Mouse (Mus musculus) urinary bladder, postnatal 10 days (tissue): ENCODE results near the gene Slc4a1.
A peak's percentile ranks its signal among the peaks of the same experiment; 100 is the strongest.
"Not testable (repeated sequence)": the region's sequence is repeated elsewhere in the genome, so short reads cannot be mapped to it uniquely, and the experiment has no call there.

Experiments used
- DNase-seq: peaks from one replicate; pipeline ENCODE4 v3.0.0; 2022; ENCODE audit warnings: low spot score

The Slc4a1 gene

DNA sequence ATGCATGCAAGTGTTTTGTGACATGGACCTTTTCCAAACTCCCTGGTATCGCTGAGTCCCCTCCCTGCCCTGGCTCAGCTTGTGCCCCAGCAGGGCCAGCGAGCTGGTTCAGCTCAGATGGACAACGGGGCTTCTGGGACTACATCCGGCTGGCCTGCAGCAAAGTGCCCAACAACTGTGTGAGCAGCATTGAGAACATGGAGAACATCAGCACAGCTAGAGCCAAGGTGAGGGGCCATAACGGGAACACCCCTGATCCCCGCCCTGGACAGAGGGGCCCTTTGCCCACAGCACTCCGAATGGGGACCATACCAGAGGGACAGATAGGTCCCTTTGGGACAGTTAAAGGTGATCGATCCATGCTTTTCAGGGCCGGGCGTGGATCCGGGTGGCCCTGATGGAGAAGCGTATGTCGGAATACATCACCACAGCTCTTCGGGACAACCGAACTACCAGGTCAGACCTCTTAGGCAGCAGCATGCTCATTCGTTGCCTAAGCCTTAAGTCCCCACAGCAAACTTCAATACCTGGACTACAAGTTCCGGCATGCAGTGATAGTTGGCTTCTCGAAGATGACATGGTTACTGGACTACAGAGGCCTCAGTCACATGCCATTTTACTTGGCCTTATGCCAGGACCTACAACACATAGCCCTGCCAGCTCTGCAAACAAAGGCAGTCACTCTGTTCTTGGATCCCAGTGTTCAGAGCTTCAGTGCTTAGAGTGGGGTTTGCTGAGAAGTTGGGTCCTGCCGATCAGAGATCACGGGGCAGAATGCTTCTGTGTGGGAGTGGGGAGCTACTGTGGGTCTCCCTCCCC, 32.2 kb upstream of the Slc4a1 start:
- DNase-seq = no peak

DNA sequence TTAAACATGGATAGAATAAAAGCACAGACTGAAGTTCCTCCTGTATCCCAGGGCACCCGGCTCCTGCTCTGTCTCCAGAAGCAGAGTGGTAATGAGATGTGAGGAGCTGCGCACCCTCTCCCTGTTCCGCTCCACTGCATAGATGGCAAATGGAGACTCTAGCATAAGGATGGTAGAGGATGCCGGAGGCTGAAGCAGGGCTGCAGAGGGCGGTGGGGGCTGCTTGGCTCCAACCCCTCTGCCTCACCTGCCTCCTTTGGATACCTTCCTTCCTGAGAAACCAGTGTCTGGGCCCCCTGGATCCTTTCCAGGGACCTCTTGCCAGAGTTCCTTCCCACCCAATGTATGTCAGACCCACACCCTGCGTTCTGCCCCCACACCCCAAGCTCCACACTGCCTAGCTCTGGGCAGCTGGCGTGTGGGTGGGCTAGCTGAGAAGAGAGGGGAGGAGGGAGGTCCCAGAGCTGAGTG, 30.7 kb upstream of the Slc4a1 start:
- DNase-seq = no peak

- no peak for DNase-seq
These were observed 30.3 kb upstream of the Slc4a1 start for GRCm38 (mm10) chr11:102396263-102396662.

DNA sequence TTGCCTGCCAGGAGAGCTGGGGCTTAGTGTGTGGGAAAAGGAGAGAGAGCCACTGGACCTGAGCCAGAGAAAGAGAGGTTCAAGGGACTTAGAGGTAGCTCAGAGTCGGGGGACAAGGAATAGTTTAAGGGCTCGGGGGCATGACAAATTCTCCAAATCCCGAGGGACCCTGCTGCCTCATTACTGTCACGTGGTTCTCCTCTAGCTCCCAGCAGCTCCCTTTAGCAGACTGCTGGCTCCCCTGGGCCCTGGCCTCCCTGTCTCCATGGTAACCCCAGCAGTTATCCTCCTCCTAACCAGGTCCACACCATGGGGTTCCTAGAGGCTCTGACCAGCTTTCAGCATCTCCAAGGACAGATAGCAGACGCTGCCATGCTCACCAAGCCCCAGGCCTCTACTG, 29.2 kb upstream of the Slc4a1 start:
- DNase-seq = no peak

DNA sequence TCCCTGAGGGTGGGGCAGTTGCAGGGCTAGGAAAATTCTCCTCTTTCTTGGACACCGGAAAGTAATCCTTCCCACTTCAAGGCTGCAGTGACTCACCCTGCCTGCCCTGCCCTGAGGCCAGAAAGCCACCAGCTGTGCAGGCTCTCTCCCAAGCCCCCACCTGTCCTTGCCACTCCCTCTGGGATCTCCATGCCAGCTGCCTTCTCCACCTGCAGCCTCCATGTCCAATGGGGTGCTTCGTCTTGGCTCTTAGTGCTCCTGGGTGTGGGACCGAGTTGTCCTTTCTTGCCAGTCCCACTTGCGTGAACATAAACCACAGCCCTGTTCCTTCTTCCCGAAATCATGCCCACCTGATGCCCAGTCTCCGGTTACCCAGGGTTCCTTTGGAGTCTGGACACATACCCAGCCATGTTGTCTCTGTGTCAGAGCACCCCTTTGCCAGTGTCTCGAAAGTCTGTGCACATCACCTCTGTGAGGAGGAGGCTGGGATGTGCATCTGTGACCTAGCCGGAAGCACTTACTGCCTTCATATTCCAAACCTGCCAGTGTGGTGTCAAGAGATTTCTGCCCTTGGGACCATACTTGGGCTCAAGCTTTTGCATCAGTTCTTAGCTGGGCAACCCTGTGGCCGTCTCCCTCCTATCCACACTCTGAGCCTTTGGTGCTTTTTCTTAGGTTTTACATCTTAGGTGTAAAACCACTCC, 28.6 kb upstream of the Slc4a1 start:
- DNase-seq = no peak

DNA sequence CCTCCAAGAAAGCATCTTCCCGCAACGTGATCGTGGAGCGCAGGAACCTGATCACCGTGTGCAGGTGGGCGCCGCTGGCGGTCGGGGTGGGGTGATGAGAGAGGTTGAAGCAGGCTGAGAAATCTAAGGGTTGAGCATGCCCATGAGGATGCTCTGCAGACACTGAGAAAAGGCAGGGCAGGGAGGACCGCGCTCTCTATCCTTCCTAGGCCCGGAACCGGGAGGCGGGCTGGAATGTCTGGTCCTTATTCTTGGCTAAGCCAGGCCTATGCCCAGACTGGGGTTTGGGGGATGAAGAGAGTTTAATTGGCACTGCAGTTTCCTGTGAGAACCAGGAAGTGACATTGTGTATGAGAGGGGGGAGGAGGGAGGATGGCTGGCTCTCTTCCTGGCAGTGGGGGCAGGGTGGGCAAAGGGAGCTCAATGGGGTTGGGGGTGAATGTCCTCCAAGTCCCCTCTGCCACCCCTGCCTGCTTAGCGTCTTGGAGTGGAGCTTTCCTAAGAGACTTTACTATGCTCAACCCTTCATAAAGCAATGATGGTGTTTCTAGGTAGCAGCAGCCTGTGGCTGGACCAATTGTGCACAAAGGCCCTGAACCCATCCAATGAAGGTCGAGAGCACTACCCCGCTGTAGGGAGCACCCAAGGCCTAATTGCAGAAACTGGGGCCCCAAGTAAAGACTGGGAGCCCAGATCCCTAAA, 27.9 kb upstream of the Slc4a1 start:
- DNase-seq = no peak

GRCm38 (mm10) chr11:102393238-102393634, 27.2 kb upstream of the Slc4a1 start, which contains the start of gene Rundc3a:
Gene Rundc3a (plus strand): TSS chr11:102393403.
- peak; percentile 60 for DNase-seq

GRCm38 (mm10) chr11:102392441-102393237, 26.6 kb upstream of the Slc4a1 start:
- DNase-seq = no peak

- DNase-seq = not testable (repeated sequence)
These were observed 23.4 kb upstream of the Slc4a1 start for GRCm38 (mm10) chr11:102389436-102389835.

DNA sequence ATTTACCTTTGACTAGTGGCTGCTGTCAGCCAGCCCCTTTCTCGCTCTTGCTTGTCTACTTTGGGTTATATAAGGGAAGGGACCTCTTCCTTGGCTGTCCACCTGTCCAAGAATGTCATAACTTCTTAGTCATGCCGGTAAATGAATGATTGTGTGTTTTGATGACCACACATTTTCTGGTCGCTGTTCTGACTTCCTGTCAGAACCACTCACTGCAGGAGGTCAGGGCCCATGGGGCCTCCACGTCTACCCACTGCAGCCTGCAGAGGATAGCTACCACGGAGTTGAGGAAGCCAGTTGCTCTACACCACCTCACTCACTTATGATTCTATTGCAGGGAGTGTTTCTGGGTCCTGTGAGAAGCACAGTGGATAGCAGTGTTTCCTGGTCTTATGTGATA, 20.1 kb upstream of the Slc4a1 start:
- DNase-seq = no peak

GRCm38 (mm10) chr11:102385075-102385474, 19.1 kb upstream of the Slc4a1 start:
- no peak for DNase-seq

GRCm38 (mm10) chr11:102384418-102384817, 18.4 kb upstream of the Slc4a1 start:
- no peak for DNase-seq

DNA sequence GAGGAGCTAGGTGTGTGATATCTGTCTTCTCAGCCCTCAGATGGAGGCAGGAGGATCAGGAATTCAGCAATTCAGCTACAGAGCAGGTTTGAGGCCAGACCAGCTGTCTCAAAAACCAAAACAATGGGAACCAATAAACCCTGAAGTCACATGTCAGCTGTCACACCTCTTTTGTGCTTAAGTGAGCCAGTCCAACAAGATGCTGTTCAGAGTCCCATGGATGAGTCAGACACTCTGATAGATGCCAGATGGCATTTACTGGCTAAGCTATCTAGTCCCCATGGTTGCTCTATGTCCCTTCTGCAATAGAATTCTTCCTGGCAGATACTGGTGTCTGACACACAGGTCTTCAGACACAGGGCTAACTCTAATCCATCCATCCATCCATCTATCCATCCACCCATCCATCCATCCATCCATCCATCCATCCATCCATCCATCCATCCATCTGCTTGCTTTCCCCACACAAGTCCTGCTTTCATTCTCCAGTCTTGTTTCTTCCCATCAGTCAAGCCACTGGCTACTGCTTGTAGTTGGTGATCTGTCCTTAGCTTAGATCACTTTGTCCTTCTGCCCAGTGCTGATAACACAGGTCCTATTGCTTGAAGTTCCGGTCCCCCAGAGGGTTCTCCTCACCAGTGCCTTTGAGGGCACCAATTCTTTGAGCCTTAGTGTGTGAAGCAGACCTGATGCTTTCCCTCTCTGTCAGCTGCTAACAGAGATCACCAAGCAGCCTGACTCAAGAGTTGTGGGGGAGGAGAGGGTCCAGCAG, 17.5 kb upstream of the Slc4a1 start:
- no peak for DNase-seq

DNA sequence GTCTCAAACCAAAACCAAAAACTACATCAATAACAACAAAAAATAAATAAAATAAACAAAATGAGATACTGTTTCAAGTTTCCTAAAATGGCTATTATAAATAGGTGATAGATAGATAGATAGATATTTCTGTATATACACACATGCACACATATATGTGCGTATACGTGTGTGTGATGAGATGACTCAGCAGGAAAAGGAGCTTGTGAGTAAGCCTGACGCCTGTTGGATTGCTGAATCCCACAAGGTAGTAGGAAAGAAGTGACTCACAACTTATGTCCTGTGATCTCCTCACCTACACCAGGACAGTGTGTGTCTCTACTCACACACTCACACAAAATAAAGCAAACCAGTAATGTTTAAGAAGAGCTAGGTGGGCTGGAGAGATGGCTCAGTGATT, 16.8 kb upstream of the Slc4a1 start:
- DNase-seq = no peak

- DNase-seq = no peak
These were observed 15.5 kb upstream of the Slc4a1 start for GRCm38 (mm10) chr11:102381341-102382100.

DNA sequence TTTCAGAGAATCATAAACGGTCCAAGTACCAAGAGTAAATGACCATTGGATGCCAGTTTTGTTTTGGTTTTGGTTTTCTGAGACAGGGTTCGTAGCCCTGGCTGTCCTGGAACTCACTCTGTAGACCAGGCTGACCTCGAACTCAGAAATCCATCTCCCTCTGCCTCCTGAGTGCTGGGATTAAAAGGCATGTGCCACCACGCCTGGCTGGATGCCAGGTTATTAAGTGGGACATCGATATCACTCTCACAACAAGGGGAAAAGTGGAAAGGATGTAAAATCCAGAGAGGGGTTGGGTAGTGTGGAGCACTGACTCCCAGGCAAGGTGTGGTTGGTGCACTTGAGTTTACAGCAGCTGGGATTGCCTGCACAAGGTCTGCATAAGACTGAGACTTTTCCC, 14.1 kb upstream of the Slc4a1 start:
- DNase-seq = no peak

- DNase-seq = no peak
These were observed 11.2 kb upstream of the Slc4a1 start for GRCm38 (mm10) chr11:102377186-102377585.

- no peak for DNase-seq
These were observed 10.3 kb upstream of the Slc4a1 start for GRCm38 (mm10) chr11:102376196-102376835.
